Mouse (Mus musculus): ENCODE measurements around the gene Serinc3. TPM values are rescaled to one million over a fixed set of nuclear protein-coding genes. Genes with fewer than 3 reads are reported as not detected.
"Not testable (repeated sequence)": the region's sequence is repeated elsewhere in the genome, so short reads cannot be mapped to it uniquely, and the experiment has no call there.

The Serinc3 gene
- polyA plus RNA-seq, 1 experiment from 2014 or later = 71.3 TPM

DNA sequence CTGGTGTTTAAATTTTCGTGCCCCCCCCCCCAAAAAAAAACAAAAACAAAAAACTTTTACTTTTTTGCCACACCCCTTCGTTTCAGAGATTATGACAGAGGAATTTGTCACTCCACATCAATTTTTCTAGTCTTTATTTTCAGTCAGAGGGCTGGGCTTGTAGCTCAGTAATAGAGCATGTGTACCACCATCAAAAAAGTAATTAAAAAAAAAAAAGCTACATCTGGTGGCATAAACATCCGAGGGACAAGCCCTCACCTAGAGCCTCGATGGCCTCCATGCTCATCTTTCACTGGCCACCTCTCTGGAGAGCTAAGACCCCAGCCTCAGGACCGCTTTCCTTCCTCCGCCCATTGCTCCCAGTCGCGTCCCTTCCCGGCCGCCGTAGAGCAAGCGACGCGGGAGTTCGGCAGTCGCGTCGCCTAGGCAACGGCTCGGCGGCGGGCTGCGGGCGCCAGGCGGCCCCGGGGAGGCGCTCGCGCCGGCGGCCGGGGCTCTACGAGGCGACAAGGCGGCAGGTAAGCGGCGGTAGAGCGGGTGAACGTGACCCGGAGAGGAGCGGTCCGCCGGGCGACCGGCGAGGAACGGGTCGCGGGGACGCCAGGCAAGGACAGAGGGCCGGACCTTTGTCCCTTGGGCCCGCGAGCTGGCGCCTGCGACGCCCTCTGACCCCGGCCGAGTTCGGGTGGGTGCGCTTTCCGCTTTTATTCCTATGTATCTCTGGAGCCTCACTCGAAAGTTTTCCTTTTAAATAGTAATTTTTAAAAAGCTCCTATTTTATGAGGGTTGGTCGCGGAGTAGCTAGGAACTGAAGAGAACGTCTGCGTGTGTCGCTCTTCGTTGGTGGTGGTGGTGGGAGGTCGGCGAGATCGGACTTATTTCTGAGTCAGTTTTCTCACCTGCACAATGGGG is 13.3 kb upstream of the Serinc3 start, which contains the start of gene Pkig:
Gene Pkig, plus strand, starts transcription at position 412 of the 912 bp plus-strand sequence.
- 1% methylated on average over 71 of the region's 71 CpGs for WGBS
- ATAC-seq (replicated peaks; ENCODE audit: extremely low read depth, insufficient read depth, low FRiP score) = peak; percentile 84
- Histone ChIP-seq H3K27ac (ENCODE audit: low read length) (peak within 1 kb of the TSS; percentile 79), H3K4me1 (ENCODE audit: control insufficient read depth, insufficient read depth, low read length) (peaks cover 36% of the 10 kb centered on the region), H3K9me3 (replicated peaks; ENCODE audit: control insufficient read depth, low read length) (no peaks in the 10 kb centered on the region), H3K9ac (ENCODE audit: low read length) (peak within 1 kb of the TSS; percentile 83), H3K36me3 (ENCODE audit: control insufficient read depth, insufficient read depth) (no peaks in the 10 kb centered on the region), H3K4me3 (ENCODE audit: low read length) (peak within 1 kb of the TSS; percentile 72), H3K27me3 (ENCODE audit: control insufficient read depth, insufficient read depth, low read length) (no peaks in the 10 kb centered on the region), H3K4me2 (ENCODE audit: low read depth, low read length) (peak within 1 kb of the TSS; percentile 72)

DNA sequence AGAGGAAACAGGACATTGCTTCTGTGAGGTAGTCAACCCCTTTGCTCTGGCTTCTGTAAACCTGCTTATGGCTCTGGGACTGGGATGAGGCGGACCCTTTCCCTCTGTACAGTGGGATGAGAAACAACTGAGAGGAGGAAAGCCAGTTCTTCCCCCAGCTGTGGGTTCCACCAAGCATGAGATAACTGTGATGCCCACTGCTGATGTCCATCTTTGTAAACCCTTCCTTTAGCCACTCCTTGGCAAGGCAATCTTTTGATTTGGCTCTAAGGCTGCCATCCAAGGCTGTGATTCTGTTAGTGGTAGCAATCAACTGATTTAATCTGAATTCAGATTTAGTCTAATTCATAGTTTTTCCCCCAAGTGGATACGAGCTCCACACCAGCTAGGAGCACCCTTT is 12.6 kb upstream of the Serinc3 start:
- H3K9ac ChIP-seq (ENCODE audit: low read length) = no peak overlapping the region
- H3K4me1 ChIP-seq (ENCODE audit: control insufficient read depth, insufficient read depth, low read length) = peaks cover 32% of the 10 kb centered on the region
- no peak overlapping the region for H3K4me2 ChIP-seq (ENCODE audit: low read depth, low read length)
- no peaks in the 10 kb centered on the region for H3K36me3 ChIP-seq (ENCODE audit: control insufficient read depth, insufficient read depth)
- H3K27ac ChIP-seq (ENCODE audit: low read length) = no peak overlapping the region
- H3K27me3 ChIP-seq (ENCODE audit: control insufficient read depth, insufficient read depth, low read length) = no peaks in the 10 kb centered on the region
- WGBS = 90% methylated on average over 2 of the region's 2 CpGs
- H3K9me3 ChIP-seq (replicated peaks; ENCODE audit: control insufficient read depth, low read length) = no peaks in the 10 kb centered on the region
- no peak for ATAC-seq (replicated peaks; ENCODE audit: extremely low read depth, insufficient read depth, low FRiP score)
- H3K4me3 ChIP-seq (ENCODE audit: low read length) = no peak overlapping the region

DNA sequence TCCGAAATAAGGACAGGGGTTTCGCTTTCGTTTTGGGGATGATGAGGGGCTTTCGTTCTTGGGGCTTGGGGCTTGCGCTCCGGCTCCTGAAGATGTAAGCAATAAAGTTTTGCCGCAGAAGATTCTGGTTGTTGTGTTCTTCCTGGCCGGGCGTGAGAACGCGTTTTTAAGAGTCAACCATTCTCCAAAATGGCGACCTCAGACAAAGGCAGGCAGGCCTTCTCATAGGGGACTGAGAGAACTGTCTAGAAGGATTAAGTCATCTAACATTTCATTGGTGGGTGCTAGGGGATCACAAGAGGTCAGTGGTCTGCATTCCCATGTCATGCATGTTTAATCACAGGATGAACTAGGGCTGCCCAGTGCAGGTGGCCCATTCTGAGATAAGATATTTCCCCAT is 10.8 kb upstream of the Serinc3 start:
- H3K9ac ChIP-seq (ENCODE audit: low read length); ATAC-seq (replicated peaks; ENCODE audit: extremely low read depth, insufficient read depth, low FRiP score); H3K4me3 ChIP-seq (ENCODE audit: low read length); H3K27ac ChIP-seq (ENCODE audit: low read length); H3K36me3 ChIP-seq (ENCODE audit: control insufficient read depth, insufficient read depth); H3K4me2 ChIP-seq (ENCODE audit: low read depth, low read length); H3K27me3 ChIP-seq (ENCODE audit: control insufficient read depth, insufficient read depth, low read length); H3K9me3 ChIP-seq (replicated peaks; ENCODE audit: control insufficient read depth, low read length): not testable (repeated sequence)
- peaks cover 15% of the 10 kb centered on the region for H3K4me1 ChIP-seq (ENCODE audit: control insufficient read depth, insufficient read depth, low read length)
- WGBS = 95% methylated on average over 7 of the region's 12 CpGs

DNA sequence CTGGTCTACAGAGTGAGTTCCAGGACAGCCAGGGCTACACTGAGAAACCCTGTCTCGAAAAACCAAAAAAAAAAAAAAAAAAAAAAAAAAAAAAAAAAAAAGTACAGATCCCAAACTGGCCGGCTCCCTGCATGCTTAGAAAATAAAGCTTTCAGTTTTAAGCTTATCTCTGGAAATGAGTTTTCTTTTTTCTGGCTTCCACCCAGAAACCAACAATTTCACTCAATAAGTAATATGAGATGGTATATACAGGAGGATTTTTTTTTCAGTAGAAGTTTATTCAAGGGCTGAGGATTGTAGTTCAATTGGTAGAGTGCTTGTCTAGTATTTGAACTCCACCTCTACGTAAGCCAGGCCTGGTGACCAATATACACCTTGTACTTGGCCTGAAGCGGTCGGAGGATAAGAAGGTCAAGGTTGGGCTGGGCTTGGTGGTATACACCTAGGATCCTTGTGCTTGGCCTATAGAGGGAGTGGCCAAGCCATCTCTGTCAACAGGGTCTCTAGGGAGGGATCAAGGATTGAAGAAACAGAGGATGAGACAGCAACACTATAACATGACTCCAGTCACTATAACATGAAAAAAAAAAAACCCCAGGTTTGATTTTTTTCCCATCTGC is 1.6 kb upstream of the Serinc3 start:
- 0 out of 2 replicates have a peak, but pooled peaks cover 2% of the 10 kb centered on the region for H3K36me3 ChIP-seq (ENCODE audit: control insufficient read depth, insufficient read depth)
- no peak for ATAC-seq (replicated peaks; ENCODE audit: extremely low read depth, insufficient read depth, low FRiP score)

DNA sequence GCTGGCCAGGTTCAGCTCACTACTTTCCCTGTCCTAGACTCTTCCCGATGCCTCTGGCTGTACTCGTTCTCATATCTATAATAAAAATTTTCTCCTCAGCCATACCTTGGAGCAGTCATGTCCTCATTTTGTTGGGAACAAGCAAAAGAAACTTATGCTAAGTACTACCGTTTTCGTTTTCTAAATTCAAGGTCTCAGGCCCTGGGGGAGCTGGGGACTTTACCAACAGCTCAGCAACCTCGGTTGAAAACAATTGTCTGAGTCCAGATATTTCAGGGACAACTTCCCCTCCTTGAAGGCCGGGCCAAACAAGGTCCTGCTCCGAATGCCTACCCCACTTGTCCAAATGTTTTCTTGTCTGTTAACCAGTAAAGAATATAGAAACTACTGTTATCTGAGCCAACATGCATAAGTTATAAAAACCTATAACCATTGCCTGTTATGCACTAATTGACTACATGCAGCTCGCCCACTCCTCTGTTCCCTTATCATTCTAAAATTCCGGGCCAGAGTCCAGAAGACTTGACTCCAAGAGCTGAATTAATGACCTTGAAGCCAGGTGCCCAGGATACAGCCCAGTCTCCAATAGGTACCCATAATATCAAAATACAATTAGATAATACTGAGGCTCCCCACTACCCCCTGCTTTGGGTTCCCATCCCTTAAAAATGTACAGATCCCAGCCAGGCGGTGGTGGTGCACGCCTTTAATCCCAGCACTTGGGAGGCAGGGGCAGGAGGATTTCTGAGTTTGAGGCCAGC is 949 bp upstream of the Serinc3 start:
- Histone ChIP-seq H3K4me2 (ENCODE audit: low read depth, low read length) (peak overlapping the region; percentile 56; the same call in 1 of the 2 replicates), H3K36me3 (ENCODE audit: control insufficient read depth, insufficient read depth) (0 out of 2 replicates have a peak, but pooled peaks cover 2% of the 10 kb centered on the region), H3K9ac (ENCODE audit: low read length) (peak overlapping the region; percentile 47; the same call in 1 of the 2 replicates), H3K27ac (ENCODE audit: low read length) (peak overlapping the region; percentile 100), H3K4me3 (ENCODE audit: low read length) (no peak overlapping the region), H3K9me3 (replicated peaks; ENCODE audit: control insufficient read depth, low read length) (peaks cover 7% of the 10 kb centered on the region), H3K27me3 (ENCODE audit: control insufficient read depth, insufficient read depth, low read length) (no peaks in the 10 kb centered on the region), H3K4me1 (ENCODE audit: control insufficient read depth, insufficient read depth, low read length) (peaks cover 32% of the 10 kb centered on the region)
- 46% methylated on average over 11 of the region's 11 CpGs for WGBS
- no peak for ATAC-seq (replicated peaks; ENCODE audit: extremely low read depth, insufficient read depth, low FRiP score)

More for the DNA sequence above, 1.6 kb upstream of the Serinc3 start:
- no peak overlapping the region for H3K9ac ChIP-seq (ENCODE audit: low read length)
- peak overlapping the region; percentile 31 for H3K27ac ChIP-seq (ENCODE audit: low read length)
- H3K4me2 ChIP-seq (ENCODE audit: low read depth, low read length) = no peak overlapping the region
- 78% methylated on average over 5 of the region's 5 CpGs for WGBS
- no peaks in the 10 kb centered on the region for H3K27me3 ChIP-seq (ENCODE audit: control insufficient read depth, insufficient read depth, low read length)
- peaks cover 10% of the 10 kb centered on the region for H3K9me3 ChIP-seq (replicated peaks; ENCODE audit: control insufficient read depth, low read length)
- H3K4me1 ChIP-seq (ENCODE audit: control insufficient read depth, insufficient read depth, low read length) = peaks cover 31% of the 10 kb centered on the region
- no peak overlapping the region for H3K4me3 ChIP-seq (ENCODE audit: low read length)

DNA sequence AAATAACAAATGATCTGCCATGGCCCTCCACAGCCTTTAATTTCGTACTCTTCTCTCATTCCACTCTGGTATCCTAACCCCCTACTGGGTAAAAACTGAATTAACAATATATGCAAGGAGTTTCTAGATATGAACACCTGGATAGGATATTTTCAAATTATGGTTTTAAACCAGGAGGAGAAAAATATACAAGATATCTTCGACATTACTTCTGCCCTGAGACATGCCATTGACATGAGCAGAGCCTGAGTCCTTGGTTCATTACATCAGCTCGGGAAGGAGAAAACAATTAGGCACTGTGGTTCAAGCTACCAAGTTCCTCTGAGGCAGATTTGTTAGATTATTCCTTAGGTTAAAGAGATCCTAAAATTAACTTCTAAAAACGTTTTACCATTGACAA is 884 bp downstream of the Serinc3 start:
- peak overlapping the region; percentile 100 for H3K27ac ChIP-seq (ENCODE audit: low read length)
- H3K36me3 ChIP-seq (ENCODE audit: control insufficient read depth, insufficient read depth) = 0 out of 2 replicates have a peak, but pooled peaks cover 2% of the 10 kb centered on the region
- no peak for ATAC-seq (replicated peaks; ENCODE audit: extremely low read depth, insufficient read depth, low FRiP score)
- WGBS = 2% methylated on average over 4 of the region's 4 CpGs
- peak overlapping the region; percentile 99 for H3K9ac ChIP-seq (ENCODE audit: low read length)
- no peaks in the 10 kb centered on the region for H3K9me3 ChIP-seq (replicated peaks; ENCODE audit: control insufficient read depth, low read length)
- no peaks in the 10 kb centered on the region for H3K27me3 ChIP-seq (ENCODE audit: control insufficient read depth, insufficient read depth, low read length)
- H3K4me3 ChIP-seq (ENCODE audit: low read length) = peak overlapping the region; percentile 97
- H3K4me2 ChIP-seq (ENCODE audit: low read depth, low read length) = peak overlapping the region; percentile 80
- H3K4me1 ChIP-seq (ENCODE audit: control insufficient read depth, insufficient read depth, low read length) = peaks cover 50% of the 10 kb centered on the region

DNA sequence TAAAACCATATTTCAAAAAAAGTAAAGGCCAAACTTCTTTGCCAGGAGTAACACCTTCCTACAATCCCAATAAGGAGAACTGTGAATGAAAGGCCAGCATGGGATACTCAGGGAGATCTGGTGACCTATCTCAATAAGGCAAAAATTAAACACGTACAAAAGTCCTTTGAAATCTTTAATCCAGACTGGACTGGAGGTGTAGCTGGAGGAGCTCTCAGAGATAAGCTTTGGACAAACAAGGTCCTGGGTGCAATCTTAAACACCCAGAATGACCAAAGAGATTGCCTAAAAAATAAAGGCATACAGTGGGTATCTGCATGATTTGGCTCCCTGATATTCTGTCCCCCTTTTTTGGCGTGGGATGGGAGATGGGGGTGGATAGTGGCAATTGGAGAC is 1.4 kb downstream of the Serinc3 start:
- Histone ChIP-seq H3K4me3 (ENCODE audit: low read length) (peak overlapping the region; percentile 97), H3K4me2 (ENCODE audit: low read depth, low read length) (peak overlapping the region; percentile 80), H3K27ac (ENCODE audit: low read length) (peak overlapping the region; percentile 100), H3K4me1 (ENCODE audit: control insufficient read depth, insufficient read depth, low read length) (peaks cover 54% of the 10 kb centered on the region), H3K36me3 (ENCODE audit: control insufficient read depth, insufficient read depth) (0 out of 2 replicates have a peak, but pooled peaks cover 4% of the 10 kb centered on the region), H3K27me3 (ENCODE audit: control insufficient read depth, insufficient read depth, low read length) (no peaks in the 10 kb centered on the region), H3K9ac (ENCODE audit: low read length) (peak overlapping the region; percentile 99), H3K9me3 (replicated peaks; ENCODE audit: control insufficient read depth, low read length) (no peaks in the 10 kb centered on the region)
- no peak for ATAC-seq (replicated peaks; ENCODE audit: extremely low read depth, insufficient read depth, low FRiP score)
- WGBS = 39% methylated on average over 2 of the region's 2 CpGs

DNA sequence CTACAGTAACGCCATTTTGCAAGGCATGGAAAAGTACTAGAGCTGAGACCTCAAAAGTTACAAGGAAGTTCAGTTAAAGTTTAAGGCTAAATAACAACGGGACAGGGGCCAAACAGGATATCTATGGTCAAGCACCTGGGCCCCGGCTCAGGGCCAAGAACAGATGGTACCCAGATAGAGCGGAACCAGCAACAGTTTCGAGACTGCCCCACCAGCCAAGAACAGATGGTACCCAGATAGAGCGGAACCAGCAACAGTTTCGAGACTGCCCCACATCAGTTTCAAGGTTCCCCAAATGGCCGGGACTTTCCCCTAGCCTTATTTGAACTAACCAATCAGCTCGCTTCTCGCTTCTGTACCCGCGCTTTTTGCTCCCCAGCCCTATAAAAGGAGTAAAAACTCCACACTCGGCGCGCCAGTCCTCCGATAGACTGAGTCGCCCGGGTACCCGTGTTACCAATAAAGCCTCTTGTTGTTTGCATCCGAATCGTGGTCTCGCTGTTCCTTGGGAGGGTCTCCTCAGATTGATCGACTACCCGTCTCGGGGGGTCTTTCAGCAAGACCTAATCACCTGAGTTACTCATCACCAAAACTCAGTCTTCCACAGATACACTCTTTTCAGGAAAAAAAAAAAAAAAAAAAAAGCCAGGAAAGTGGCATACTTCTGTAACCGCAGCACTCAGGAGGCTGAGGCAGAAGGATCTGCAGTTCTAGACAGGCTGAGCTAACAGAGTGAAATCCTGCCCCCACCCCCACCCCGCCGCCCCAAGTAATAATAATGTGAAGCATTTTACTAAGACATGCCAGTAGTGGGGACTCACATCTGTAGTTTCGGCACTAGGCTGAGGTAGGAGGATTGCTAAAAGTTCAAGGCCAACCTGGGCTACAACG is 2.0 kb downstream of the Serinc3 start:
- ATAC-seq (replicated peaks; ENCODE audit: extremely low read depth, insufficient read depth, low FRiP score) = no peak

More for the DNA sequence above, 2.0 kb downstream of the Serinc3 start:
- WGBS = 75% methylated on average over 30 of the region's 30 CpGs
- Histone ChIP-seq H3K36me3 (ENCODE audit: control insufficient read depth, insufficient read depth) (0 out of 2 replicates have a peak, but pooled peaks cover 5% of the 10 kb centered on the region), H3K4me2 (ENCODE audit: low read depth, low read length) (peak overlapping the region; percentile 80), H3K9ac (ENCODE audit: low read length) (peak overlapping the region; percentile 99), H3K4me3 (ENCODE audit: low read length) (peak overlapping the region; percentile 97), H3K4me1 (ENCODE audit: control insufficient read depth, insufficient read depth, low read length) (peaks cover 60% of the 10 kb centered on the region), H3K27ac (ENCODE audit: low read length) (peak overlapping the region; percentile 100), H3K27me3 (ENCODE audit: control insufficient read depth, insufficient read depth, low read length) (no peaks in the 10 kb centered on the region), H3K9me3 (replicated peaks; ENCODE audit: control insufficient read depth, low read length) (no peaks in the 10 kb centered on the region)
